Mouse (Mus musculus) stomach, embryonic 15.5 days (tissue): ENCODE measurements around the gene 2810459M11Rik. TPM values are rescaled to one million over a fixed set of nuclear protein-coding genes. Genes with fewer than 3 reads are reported as not detected.

Experiments
- ATAC-seq: fragments of 200-750 bp; cut with Nextera tagmentation; 2 replicates; pipeline ENCODE4 v1.8.0; 2017; ENCODE audit warnings: low read depth, moderate number of reproducible peaks, moderate TSS enrichment; ENCODE audit not compliant: insufficient read depth, low FRiP score
- H3K27ac ChIP-seq: fragments of 300-500 bp; sonication (generic); 2 replicates; pipeline ENCODE4 v1.5.1; 2015; ENCODE audit warnings: mild to moderate bottlenecking, inconsistent platforms
- H3K27me3 ChIP-seq: fragments of 300-500 bp; sonication (generic); replicated peaks from 2 replicates; pipeline ENCODE4 v1.6.1; 2015; ENCODE audit warnings: inconsistent platforms
- H3K36me3 ChIP-seq: fragments of 300-500 bp; sonication (generic); 2 replicates; pipeline ENCODE4 v1.6.1; 2015; ENCODE audit warnings: inconsistent platforms
- H3K4me1 ChIP-seq: fragments of 300-500 bp; sonication (generic); 2 replicates; pipeline ENCODE4 v1.6.1; 2015; ENCODE audit warnings: inconsistent platforms
- H3K4me2 ChIP-seq: fragments of 300-500 bp; sonication (generic); 2 replicates; pipeline ENCODE4 v1.6.1; 2015; ENCODE audit warnings: mild to moderate bottlenecking, inconsistent platforms
- H3K4me3 ChIP-seq: fragments of 300-500 bp; sonication (generic); replicated peaks from 2 replicates; pipeline ENCODE4 v1.5.1; 2015; ENCODE audit warnings: inconsistent platforms
- H3K9ac ChIP-seq: fragments of 300-500 bp; sonication (generic); 2 replicates; pipeline ENCODE4 v1.6.1; 2015; ENCODE audit warnings: inconsistent platforms
- H3K9me3 ChIP-seq: fragments of 300-500 bp; sonication (generic); 2 replicates; pipeline ENCODE4 v1.6.1; 2016; ENCODE audit warnings: inconsistent platforms
- WGBS: fragments of 180-500 bp; shearing (Covaris S2); methylation state at CpG from one replicate; pipeline ENCODE4 v1.1.7; 2015; 5-methylcytosine and 5-hydroxymethylcytosine counted together
- polyA plus RNA-seq: library from polyadenylated mRNA; unstranded; fragments of >200 nt; fragmentation: Nextera tagmentation; extraction: Ambion mirVana; gene quantifications from 2 replicates; pipeline ENCODE4 v1.2.1, GENCODE M21; 2015

Gene 2810459M11Rik
- polyA plus RNA-seq, 1 experiment from 2014 or later: 5.9 TPM

DNA sequence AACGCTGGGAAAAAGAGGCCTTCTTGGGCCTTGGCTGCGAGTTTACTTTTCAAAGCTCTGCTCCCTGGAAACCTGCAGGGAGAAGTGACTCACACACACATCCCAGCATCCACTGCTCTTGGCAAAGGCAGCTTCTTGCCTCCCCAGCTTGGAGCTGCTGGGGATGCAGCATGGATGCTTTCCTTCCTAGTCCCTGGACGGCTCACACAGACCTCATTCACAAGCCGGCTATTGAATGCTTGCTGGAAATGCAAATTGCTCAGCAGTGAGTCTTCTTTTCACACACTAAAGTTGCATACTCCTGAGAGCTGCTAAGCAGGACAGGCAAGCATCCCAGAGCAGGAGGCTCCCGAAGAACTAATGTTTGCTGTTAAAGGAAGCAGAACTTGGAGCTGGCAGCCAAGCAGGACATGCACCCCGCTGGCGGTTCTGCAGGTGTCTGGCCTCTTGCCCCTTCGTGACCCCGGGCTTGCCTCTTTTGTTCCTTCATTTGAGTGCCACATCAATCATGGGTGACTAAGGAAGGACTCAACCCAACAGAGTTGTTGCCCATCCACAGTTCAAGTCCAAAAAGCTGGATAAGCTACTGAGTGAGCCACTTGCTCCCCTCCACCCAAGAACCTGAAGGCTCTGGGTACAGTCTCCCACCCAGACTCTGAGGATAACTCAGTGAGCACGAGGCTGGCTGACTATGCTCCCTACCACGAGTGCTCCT is 13.2 kb upstream of the 2810459M11Rik start:
- H3K4me3 ChIP-seq: no peak overlapping the region
- H3K4me2 ChIP-seq: no peak overlapping the region
- H3K36me3 ChIP-seq: no peaks in the 10 kb centered on the region
- no peaks in the 10 kb centered on the region for H3K27me3 ChIP-seq
- H3K9ac ChIP-seq: no peak overlapping the region
- no peak overlapping the region for H3K27ac ChIP-seq
- H3K4me1 ChIP-seq: no peaks in the 10 kb centered on the region
- no peak for ATAC-seq
- 18% methylated on average over 11 of the region's 11 CpGs for WGBS
- H3K9me3 ChIP-seq: no peaks in the 10 kb centered on the region

DNA sequence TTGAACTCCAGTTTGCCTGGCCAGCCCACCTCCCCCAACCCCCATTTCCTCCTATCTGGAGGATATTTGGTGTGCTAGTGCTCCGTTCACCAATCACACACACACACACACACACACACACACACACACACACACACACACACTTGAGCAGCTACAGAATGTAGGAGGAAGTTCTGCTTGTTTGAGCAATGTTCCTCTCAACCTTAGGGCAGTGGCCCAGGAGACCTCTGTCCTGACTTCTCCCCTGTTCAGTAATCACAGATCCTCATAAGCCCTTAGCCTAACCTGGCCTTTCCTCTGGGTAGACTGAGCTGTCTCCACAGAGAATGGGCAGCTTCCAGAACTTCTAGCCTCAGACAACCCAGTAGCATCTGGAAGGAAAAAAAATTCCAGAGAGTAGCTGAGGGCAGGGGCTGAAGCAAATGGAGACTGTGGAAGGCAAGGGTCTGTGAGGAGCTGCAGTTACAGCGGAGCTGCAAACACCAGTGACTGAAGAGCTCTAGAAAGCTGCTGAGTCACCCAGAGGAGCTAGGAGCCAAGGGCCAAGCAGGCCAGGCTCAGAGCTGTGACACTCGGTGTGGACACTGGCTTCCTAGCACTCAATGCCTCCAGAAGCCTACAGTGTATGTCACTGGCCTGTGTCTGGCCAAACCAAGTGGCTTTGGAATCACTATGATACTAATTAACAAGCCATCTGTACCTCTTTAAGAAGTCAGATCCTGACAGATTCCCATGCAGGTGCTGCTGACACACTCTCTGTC is 7.3 kb upstream of the 2810459M11Rik start:
- Histone ChIP-seq H3K4me3 (no peak overlapping the region), H3K27me3 (no peaks in the 10 kb centered on the region), H3K4me1 (peaks cover 2% of the 10 kb centered on the region; the same call in 1 of the 2 replicates), H3K36me3 (no peaks in the 10 kb centered on the region), H3K4me2 (no peak overlapping the region), H3K9ac (no peak overlapping the region), H3K27ac (peak overlapping the region; percentile 27; the same call in 1 of the 2 replicates), H3K9me3 (no peaks in the 10 kb centered on the region)
- ATAC-seq: peak; percentile 35; the same call in 1 of the 2 replicates
- 59% methylated on average over 3 of the region's 3 CpGs for WGBS

DNA sequence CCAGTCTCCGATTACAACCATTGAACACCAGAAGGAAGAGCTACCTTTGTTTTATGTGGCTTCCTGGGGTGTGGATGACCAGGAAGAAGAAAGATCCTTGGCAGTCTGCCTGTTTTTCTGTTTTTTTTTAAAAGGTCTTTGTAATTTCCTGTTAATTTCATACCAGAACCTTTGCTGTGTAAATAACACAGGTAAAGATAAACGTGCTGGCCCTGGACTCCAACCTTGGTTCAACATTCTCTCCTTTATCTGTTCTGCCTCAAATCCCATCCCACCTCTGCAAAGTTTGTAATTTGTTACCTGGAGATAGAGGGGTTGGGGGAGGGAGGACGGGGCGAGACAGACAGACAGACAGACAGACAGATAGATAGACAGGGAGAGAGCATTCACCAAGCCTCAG is 5.5 kb upstream of the 2810459M11Rik start:
- H3K4me1 ChIP-seq: peaks cover 2% of the 10 kb centered on the region; the same call in 1 of the 2 replicates
- H3K9me3 ChIP-seq: no peaks in the 10 kb centered on the region
- peaks cover 16% of the 10 kb centered on the region for H3K27me3 ChIP-seq
- peak; percentile 77; the same call in 1 of the 2 replicates for ATAC-seq
- H3K4me3 ChIP-seq: no peak overlapping the region
- no peaks in the 10 kb centered on the region for H3K36me3 ChIP-seq
- H3K27ac ChIP-seq: peak overlapping the region; percentile 12; the same call in 1 of the 2 replicates
- H3K9ac ChIP-seq: no peak overlapping the region
- no peak overlapping the region for H3K4me2 ChIP-seq
- WGBS: 56% methylated on average over 4 of the region's 4 CpGs

DNA sequence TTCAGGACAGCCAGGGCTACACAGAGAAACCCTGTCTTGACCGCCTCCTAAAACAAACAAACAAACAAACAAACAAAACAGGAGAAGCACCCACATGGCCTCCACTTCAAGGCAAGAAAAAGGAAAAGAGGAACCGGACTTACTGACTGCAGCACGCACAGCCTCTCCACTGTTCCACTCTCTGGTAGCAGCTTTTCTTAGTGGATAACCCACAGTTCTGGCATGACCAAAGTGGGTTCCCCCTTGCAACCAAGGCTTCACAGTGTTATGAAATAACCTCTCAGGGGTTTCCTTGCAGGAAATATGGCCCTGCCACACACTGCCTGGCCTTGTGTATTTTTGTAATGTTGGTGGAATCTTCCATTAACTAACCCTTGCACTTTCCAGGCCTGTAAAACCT is 4.8 kb upstream of the 2810459M11Rik start:
- H3K4me2 ChIP-seq: no peak overlapping the region
- H3K9ac ChIP-seq: no peak overlapping the region
- peaks cover 2% of the 10 kb centered on the region; the same call in 1 of the 2 replicates for H3K4me1 ChIP-seq
- no peak overlapping the region for H3K4me3 ChIP-seq
- ATAC-seq: no peak
- 82% methylated on average over 3 of the region's 3 CpGs for WGBS
- no peaks in the 10 kb centered on the region for H3K36me3 ChIP-seq
- H3K27ac ChIP-seq: no peak overlapping the region
- H3K9me3 ChIP-seq: no peaks in the 10 kb centered on the region
- peaks cover 22% of the 10 kb centered on the region for H3K27me3 ChIP-seq

DNA sequence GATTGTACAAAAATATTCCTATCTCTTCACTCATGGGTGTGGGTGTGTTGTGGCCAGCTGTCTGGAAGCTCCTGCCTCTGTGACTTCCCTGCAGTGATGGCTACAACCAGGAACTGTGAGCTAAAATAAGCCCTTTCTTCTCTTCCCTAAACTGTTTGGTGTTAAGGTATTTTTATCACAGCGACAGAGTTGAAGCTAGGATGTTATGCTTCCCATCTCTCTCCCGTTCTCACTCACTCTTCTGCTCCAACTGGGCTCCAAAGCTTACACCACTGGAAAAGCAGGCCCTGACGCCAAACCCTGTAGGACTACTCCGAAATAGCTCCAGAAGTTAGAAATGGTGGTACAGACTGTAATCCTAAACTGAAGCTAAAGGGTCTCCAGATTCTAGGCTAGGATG is 607 bp upstream of the 2810459M11Rik start:
- ATAC-seq: no peak
- no peaks in the 10 kb centered on the region for H3K9me3 ChIP-seq
- no peaks in the 10 kb centered on the region for H3K36me3 ChIP-seq
- peak overlapping the region; percentile 96; the same call in 1 of the 2 replicates for H3K4me2 ChIP-seq
- H3K4me3 ChIP-seq: no peak overlapping the region
- H3K9ac ChIP-seq: no peak overlapping the region
- H3K4me1 ChIP-seq: peaks cover 3% of the 10 kb centered on the region
- H3K27me3 ChIP-seq: peaks cover 43% of the 10 kb centered on the region
- 66% methylated on average over 4 of the region's 4 CpGs for WGBS
- no peak overlapping the region for H3K27ac ChIP-seq

DNA sequence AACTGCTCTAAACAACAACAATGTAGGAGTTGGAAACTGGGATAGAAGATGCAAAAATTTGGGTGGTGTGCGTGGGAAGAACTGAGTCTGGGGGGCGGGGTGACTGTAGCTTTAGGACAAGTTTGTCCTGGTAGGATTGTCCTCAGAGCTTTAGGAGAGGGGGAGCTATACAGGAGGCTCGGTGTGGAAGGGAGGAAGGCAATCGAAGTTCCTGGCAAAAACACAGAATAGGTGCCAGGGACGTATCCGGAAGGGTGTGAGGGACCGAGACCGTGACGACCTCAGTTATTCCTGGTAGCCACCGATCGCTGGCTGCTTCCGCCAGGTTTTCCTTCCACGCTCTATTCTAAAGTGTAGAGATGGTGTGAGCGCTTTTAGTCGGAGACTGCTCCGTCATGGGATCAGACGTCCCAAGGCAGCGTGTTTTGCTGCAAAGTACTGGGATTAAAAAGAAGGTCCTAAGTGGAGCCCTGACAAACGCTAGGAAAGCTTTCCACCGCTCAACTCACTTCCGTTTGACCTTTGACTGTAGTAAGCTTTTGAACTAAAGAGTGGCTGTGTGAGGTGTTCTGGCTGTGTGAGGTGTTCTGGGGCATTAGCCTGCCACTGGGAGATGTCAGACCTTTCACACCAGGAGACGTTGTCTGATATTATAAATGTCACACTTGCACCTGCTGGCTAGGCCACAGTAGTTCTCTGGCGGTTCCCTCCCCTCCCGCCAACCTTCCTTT is 1.3 kb downstream of the 2810459M11Rik start:
- 0 out of 2 replicates have a peak, but pooled peaks have one; percentile 2 for ATAC-seq

DNA sequence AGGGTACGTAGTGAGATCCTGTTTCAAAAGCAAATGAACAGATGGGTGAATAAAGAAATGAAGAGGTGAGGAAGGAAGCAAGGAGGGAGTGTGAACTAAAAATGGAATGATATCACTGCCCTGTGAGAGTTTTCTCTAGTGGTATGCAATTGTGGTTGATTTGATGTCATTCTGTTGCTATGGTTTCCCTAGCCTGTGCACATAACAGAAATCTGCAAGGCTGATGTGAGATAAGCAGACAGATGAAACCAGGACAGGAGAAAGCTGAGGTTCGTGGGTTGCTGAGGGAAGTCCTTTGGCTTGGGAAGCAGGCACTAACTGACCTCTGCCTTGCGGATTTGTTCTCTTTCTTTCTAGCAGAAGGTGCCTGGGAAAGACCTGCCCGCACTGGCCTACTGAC is 2.6 kb downstream of the 2810459M11Rik start:
- H3K27me3 ChIP-seq: peaks cover 43% of the 10 kb centered on the region
- no peak overlapping the region for H3K4me2 ChIP-seq
- H3K9me3 ChIP-seq: no peaks in the 10 kb centered on the region
- WGBS: 75% methylated on average over 4 of the region's 4 CpGs
- no peak for ATAC-seq
- H3K9ac ChIP-seq: no peak overlapping the region
- no peak overlapping the region for H3K4me3 ChIP-seq
- H3K27ac ChIP-seq: no peak overlapping the region
- peaks cover 3% of the 10 kb centered on the region for H3K4me1 ChIP-seq
- H3K36me3 ChIP-seq: no peaks in the 10 kb centered on the region

More for the DNA sequence above, 1.3 kb downstream of the 2810459M11Rik start:
- Histone ChIP-seq H3K4me2 (peak overlapping the region; percentile 96), H3K27me3 (peaks cover 43% of the 10 kb centered on the region), H3K36me3 (no peaks in the 10 kb centered on the region), H3K4me3 (peak overlapping the region; percentile 57), H3K9me3 (no peaks in the 10 kb centered on the region), H3K4me1 (peaks cover 3% of the 10 kb centered on the region), H3K27ac (no peak overlapping the region), H3K9ac (no peak overlapping the region)
- WGBS: 10% methylated on average over 24 of the region's 24 CpGs

DNA sequence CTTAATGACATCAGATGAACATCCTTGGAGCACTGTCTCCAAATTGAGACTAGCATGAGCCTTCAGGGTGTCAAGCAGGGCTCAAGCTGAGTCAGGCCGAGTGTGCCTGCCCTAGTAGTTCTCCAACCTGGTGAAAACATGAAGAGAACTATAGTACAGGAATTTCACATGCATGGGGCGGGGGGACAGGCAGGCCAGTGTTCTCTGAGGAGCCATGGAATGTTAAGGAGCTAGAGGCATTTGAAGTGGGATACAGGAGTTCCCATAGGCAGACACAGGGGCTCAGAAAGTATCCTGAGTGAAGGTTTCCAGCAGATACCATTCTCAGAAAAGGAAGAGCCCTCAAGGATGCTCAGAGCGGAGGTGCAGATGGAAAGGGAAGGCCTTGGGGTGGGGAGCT is 3.1 kb downstream of the 2810459M11Rik start:
- 81% methylated on average over 3 of the region's 3 CpGs for WGBS

DNA sequence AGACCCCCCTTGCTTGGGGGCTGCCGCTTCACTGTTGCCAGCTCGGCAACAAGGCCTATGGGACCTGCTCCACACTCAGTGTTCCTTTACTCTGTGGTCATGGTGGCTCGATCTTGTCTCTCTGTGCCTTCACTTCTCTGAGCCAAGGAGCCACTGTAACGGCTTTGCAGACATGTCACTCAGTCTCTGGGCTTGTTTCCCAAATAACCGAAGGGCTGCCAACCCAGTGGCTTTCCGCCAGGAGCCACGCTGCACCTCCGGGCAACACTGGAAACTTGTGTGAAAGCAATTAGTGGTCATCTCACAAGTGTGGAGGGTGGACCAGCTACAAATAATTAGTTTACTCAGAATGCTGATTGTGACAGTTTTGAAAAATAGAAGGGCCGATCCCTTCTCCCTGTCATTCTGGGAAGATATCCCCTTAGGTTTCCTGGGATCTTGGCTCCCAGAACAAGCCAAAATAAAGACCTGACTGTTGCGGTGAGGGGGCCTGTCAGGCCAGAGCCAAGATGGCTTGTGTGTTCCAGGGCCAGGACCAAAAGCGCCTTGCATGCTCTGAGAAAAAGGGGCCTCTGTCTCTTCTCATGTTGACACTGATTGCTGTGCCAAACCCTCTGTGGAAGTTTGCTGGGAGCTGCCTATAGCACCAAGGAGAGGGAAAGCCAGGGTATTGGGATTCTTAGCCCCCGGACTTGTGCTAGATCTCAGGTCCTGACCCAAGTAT is 7.7 kb downstream of the 2810459M11Rik start:
- Histone ChIP-seq H3K27me3 (peaks cover 6% of the 10 kb centered on the region; the same call in 1 of the 2 replicates), H3K4me3 (no peak overlapping the region), H3K36me3 (no peaks in the 10 kb centered on the region), H3K9ac (no peak overlapping the region), H3K4me2 (no peak overlapping the region), H3K4me1 (0 out of 2 replicates have a peak, but pooled peaks cover 2% of the 10 kb centered on the region), H3K9me3 (no peaks in the 10 kb centered on the region), H3K27ac (no peak overlapping the region)
- ATAC-seq: no peak
- 74% methylated on average over 12 of the region's 12 CpGs for WGBS

More for the DNA sequence above, 3.1 kb downstream of the 2810459M11Rik start:
- H3K9me3 ChIP-seq: no peaks in the 10 kb centered on the region
- H3K4me2 ChIP-seq: no peak overlapping the region
- no peak overlapping the region for H3K4me3 ChIP-seq
- H3K36me3 ChIP-seq: no peaks in the 10 kb centered on the region
- H3K4me1 ChIP-seq: peaks cover 3% of the 10 kb centered on the region
- H3K27me3 ChIP-seq: peaks cover 41% of the 10 kb centered on the region
- ATAC-seq: no peak
- H3K27ac ChIP-seq: no peak overlapping the region
- no peak overlapping the region for H3K9ac ChIP-seq

DNA sequence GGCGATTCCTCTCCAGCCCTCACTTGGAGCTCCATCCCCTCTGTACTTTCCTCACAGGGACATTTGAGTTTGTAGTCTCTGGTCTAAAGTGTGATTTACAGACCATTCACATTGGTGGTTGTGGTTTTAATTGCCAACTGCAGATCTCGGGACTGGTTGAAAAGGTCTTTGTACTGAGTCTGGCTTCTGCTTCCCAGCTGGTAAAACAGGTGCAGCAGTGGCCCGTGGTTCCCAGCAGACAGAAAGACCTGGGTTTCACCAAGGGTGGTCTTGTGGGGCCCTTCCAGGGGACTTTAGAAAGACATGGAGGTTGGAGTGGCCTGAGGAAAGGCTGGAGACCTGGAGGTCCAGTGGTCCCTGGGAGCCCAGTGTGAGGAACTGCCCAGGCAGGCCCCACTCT is 9.3 kb downstream of the 2810459M11Rik start:
- Histone ChIP-seq H3K9me3 (no peaks in the 10 kb centered on the region), H3K27me3 (no peaks in the 10 kb centered on the region), H3K36me3 (no peaks in the 10 kb centered on the region), H3K9ac (no peak overlapping the region), H3K4me1 (0 out of 2 replicates have a peak, but pooled peaks cover 2% of the 10 kb centered on the region), H3K27ac (no peak overlapping the region), H3K4me2 (no peak overlapping the region), H3K4me3 (no peak overlapping the region)
- WGBS: 50% methylated on average over 3 of the region's 3 CpGs
- ATAC-seq: no peak

DNA sequence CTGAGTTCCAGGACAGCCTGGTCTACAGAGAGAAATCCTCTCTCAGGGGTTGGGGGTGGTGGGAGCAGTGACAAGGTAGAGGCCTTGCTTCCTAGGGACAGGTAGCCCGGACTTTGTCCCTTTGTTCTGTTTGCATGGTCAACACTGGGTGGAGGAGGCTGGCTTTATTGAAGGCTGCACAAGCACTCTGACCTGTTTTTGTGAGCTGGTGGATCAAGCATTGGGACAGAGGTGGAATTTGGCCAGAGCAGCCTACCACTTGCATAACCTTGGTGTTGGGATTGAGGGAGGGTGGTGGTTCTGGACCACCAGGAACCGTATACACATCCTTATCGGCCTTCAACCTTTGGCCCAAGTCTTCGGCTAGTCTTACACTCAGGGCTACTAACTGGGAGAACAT is 10.6 kb downstream of the 2810459M11Rik start:
- peak; percentile 58 for ATAC-seq
- Histone ChIP-seq H3K27ac (peak overlapping the region; percentile 5; the same call in 1 of the 2 replicates), H3K36me3 (no peaks in the 10 kb centered on the region), H3K4me1 (0 out of 2 replicates have a peak, but pooled peaks cover 2% of the 10 kb centered on the region), H3K9ac (no peak overlapping the region), H3K9me3 (no peaks in the 10 kb centered on the region), H3K27me3 (no peaks in the 10 kb centered on the region), H3K4me2 (no peak overlapping the region), H3K4me3 (no peak overlapping the region)
- 77% methylated on average over 4 of the region's 4 CpGs for WGBS
